Mouse (Mus musculus) liver, embryonic 12.5 days (tissue): ENCODE data around the gene Cbarp. TPM values are rescaled to one million over a fixed set of nuclear protein-coding genes. Genes with fewer than 3 reads are reported as not detected.
A peak's percentile ranks its signal among the peaks of the same experiment; 100 is the strongest.

Source experiments
- ATAC-seq: fragments of 200-750 bp; cut with Nextera tagmentation; 2 replicates; pipeline ENCODE4 v1.8.0; 2017; ENCODE audit warnings: moderate number of reproducible peaks, mild to moderate bottlenecking, moderate library complexity
- H3K27ac ChIP-seq: fragments of 300-500 bp; sonication (generic); 2 replicates; pipeline ENCODE4 v1.5.1; 2016; ENCODE audit warnings: mild to moderate bottlenecking
- H3K27me3 ChIP-seq: fragments of 300-500 bp; sonication (generic); replicated peaks from 2 replicates; pipeline ENCODE4 v1.6.1; 2016; ENCODE audit warnings: mild to moderate bottlenecking, moderate library complexity
- H3K36me3 ChIP-seq: fragments of 300-500 bp; sonication (generic); 2 replicates; pipeline ENCODE4 v1.6.1; 2016; ENCODE audit warnings: mild to moderate bottlenecking, moderate library complexity
- H3K4me1 ChIP-seq: fragments of 300-500 bp; sonication (generic); 2 replicates; pipeline ENCODE4 v1.6.1; 2016
- H3K4me2 ChIP-seq: fragments of 300-500 bp; sonication (generic); 2 replicates; pipeline ENCODE4 v1.6.1; 2016; ENCODE audit warnings: mild to moderate bottlenecking, moderate library complexity
- H3K4me3 ChIP-seq: fragments of 300-500 bp; sonication (generic); 2 replicates; pipeline ENCODE4 v1.5.1; 2016; ENCODE audit warnings: mild to moderate bottlenecking, moderate library complexity
- H3K9ac ChIP-seq: fragments of 300-500 bp; sonication (generic); 2 replicates; pipeline ENCODE4 v1.6.1; 2016; ENCODE audit warnings: mild to moderate bottlenecking, moderate library complexity
- H3K9me3 ChIP-seq: fragments of 300-500 bp; sonication (generic); replicated peaks from 2 replicates; pipeline ENCODE4 v1.6.1; 2016; ENCODE audit warnings: mild to moderate bottlenecking, moderate library complexity
- WGBS: fragments of 180-500 bp; shearing (Covaris S2); methylation state at CpG from one replicate; pipeline ENCODE4 v1.1.7; 2016; ENCODE audit not compliant: insufficient replicate concordance; 5-methylcytosine and 5-hydroxymethylcytosine counted together
- polyA plus RNA-seq: library from polyadenylated mRNA; unstranded; fragments of >200 nt; fragmentation: Nextera tagmentation; extraction: Ambion mirVana; gene quantifications from 2 replicates; pipeline ENCODE4 v1.2.1, GENCODE M21; 2016

The Cbarp gene
- polyA plus RNA-seq, 1 experiment from 2014 or later = 0.94 TPM

- ATAC-seq = no peak
- no peaks in the 10 kb centered on the region for H3K27me3 ChIP-seq
- H3K9ac ChIP-seq = no peak overlapping the region
- H3K4me3 ChIP-seq = no peak overlapping the region
- 0 out of 2 replicates have a peak overlapping the region, but pooled peaks have one; percentile 0 for H3K27ac ChIP-seq
- H3K4me2 ChIP-seq = no peak overlapping the region
- peaks cover 92% of the 10 kb centered on the region for H3K4me1 ChIP-seq
- H3K36me3 ChIP-seq = peaks cover 37% of the 10 kb centered on the region
- 73% methylated on average over 3 of the region's 3 CpGs for WGBS
- no peaks in the 10 kb centered on the region for H3K9me3 ChIP-seq
Observed at GRCm38 (mm10) chr10:80094684-80095083, 46.0 kb downstream of the Cbarp start.

DNA sequence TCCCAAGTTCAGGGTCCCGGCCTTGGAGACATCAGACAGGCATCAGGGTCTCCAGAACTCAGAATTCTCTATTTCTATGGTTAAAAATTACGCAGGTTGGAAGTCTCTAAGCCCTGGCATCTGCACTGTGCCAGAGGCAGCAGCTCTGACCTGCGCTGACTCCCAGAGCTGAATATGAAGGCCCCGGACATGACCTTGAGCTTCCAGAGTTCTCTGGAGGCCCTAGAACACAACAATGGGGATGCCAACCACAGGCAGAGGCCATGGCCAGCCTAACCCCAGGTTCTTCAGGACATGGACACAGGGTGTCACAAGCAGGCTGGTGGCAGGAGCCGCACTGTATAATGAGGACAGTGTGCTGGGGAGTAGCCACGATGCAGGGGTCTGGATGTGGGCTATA, 46.5 kb downstream of the Cbarp start:
- Histone ChIP-seq H3K4me2 (no peak overlapping the region), H3K36me3 (peaks cover 35% of the 10 kb centered on the region), H3K4me1 (peaks cover 91% of the 10 kb centered on the region), H3K9me3 (no peaks in the 10 kb centered on the region), H3K4me3 (no peak overlapping the region), H3K27me3 (no peaks in the 10 kb centered on the region), H3K27ac (no peak overlapping the region), H3K9ac (no peak overlapping the region)
- no peak for ATAC-seq
- WGBS = 84% methylated on average over 6 of the region's 6 CpGs

GRCm38 (mm10) chr10:80092690-80093089, 47.9 kb downstream of the Cbarp start:
- Histone ChIP-seq H3K36me3 (peaks cover 35% of the 10 kb centered on the region), H3K27me3 (no peaks in the 10 kb centered on the region), H3K9me3 (no peaks in the 10 kb centered on the region), H3K4me2 (no peak overlapping the region), H3K27ac (no peak overlapping the region), H3K9ac (no peak overlapping the region), H3K4me3 (no peak overlapping the region), H3K4me1 (peaks cover 91% of the 10 kb centered on the region)
- no peak for ATAC-seq
- 86% methylated on average over 5 of the region's 5 CpGs for WGBS

- Histone ChIP-seq H3K9ac (no peak overlapping the region), H3K4me1 (peaks cover 91% of the 10 kb centered on the region), H3K27me3 (no peaks in the 10 kb centered on the region), H3K4me3 (no peak overlapping the region), H3K36me3 (peaks cover 32% of the 10 kb centered on the region), H3K4me2 (no peak overlapping the region), H3K27ac (no peak overlapping the region; the same call in 1 of the 2 replicates), H3K9me3 (no peaks in the 10 kb centered on the region)
- ATAC-seq = no peak
- 90% methylated on average over 6 of the region's 6 CpGs for WGBS
Observed at GRCm38 (mm10) chr10:80091527-80091926, 49.1 kb downstream of the Cbarp start.

- Histone ChIP-seq H3K9ac (no peak overlapping the region), H3K4me3 (no peak overlapping the region), H3K4me2 (no peak overlapping the region), H3K9me3 (no peaks in the 10 kb centered on the region), H3K27ac (peak overlapping the region; percentile 18; the same call in 1 of the 2 replicates), H3K27me3 (no peaks in the 10 kb centered on the region), H3K36me3 (peaks cover 46% of the 10 kb centered on the region), H3K4me1 (peaks cover 81% of the 10 kb centered on the region)
- WGBS = 58% methylated on average over 4 of the region's 4 CpGs
- peak; percentile 34 for ATAC-seq
Observed at GRCm38 (mm10) chr10:80089146-80089545, 51.5 kb downstream of the Cbarp start.

GRCm38 (mm10) chr10:80087483-80087882, 53.2 kb downstream of the Cbarp start:
- Histone ChIP-seq H3K4me2 (no peak overlapping the region), H3K4me1 (peaks cover 79% of the 10 kb centered on the region), H3K27ac (peak overlapping the region; percentile 70), H3K36me3 (peaks cover 57% of the 10 kb centered on the region), H3K4me3 (no peak overlapping the region), H3K9ac (no peak overlapping the region), H3K9me3 (no peaks in the 10 kb centered on the region), H3K27me3 (no peaks in the 10 kb centered on the region)
- ATAC-seq = no peak
- 58% methylated on average over 8 of the region's 8 CpGs for WGBS

DNA sequence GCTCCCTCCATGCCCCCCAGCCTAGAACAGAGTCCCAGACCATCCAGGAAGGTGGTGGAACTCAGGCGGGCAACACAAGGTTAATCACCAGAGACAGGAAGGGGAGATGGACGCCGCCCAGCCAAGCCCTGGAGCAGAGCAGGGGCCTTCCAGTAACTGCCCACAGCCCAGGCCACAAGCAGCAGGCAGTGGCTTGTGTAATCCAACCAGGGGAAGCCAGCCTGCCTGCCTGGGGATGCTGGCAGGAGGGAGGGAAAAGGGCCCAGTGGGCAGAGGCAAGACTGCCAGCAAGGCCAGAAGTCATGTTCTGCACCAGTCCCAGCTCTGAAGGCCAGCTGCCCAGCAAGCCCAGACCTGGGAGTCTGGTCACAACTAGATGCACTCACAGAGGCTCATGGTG, 53.8 kb downstream of the Cbarp start:
- H3K9ac ChIP-seq = peak overlapping the region; percentile 24; the same call in 1 of the 2 replicates
- peak overlapping the region; percentile 70 for H3K27ac ChIP-seq
- no peak overlapping the region for H3K4me3 ChIP-seq
- peak overlapping the region; percentile 10; the same call in 1 of the 2 replicates for H3K4me2 ChIP-seq
- no peak for ATAC-seq
- peaks cover 62% of the 10 kb centered on the region for H3K36me3 ChIP-seq
- WGBS = 31% methylated on average over 3 of the region's 3 CpGs
- no peaks in the 10 kb centered on the region for H3K9me3 ChIP-seq
- peaks cover 79% of the 10 kb centered on the region for H3K4me1 ChIP-seq
- H3K27me3 ChIP-seq = no peaks in the 10 kb centered on the region

- no peaks in the 10 kb centered on the region for H3K27me3 ChIP-seq
- no peaks in the 10 kb centered on the region for H3K9me3 ChIP-seq
- peaks cover 86% of the 10 kb centered on the region for H3K4me1 ChIP-seq
- H3K4me2 ChIP-seq = no peak overlapping the region
- no peak overlapping the region for H3K27ac ChIP-seq
- H3K4me3 ChIP-seq = no peak overlapping the region
- peaks cover 66% of the 10 kb centered on the region for H3K36me3 ChIP-seq
- ATAC-seq = no peak
- WGBS = 82% methylated on average over 9 of the region's 9 CpGs
- no peak overlapping the region for H3K9ac ChIP-seq
Observed at GRCm38 (mm10) chr10:80084817-80085487, 55.7 kb downstream of the Cbarp start.

DNA sequence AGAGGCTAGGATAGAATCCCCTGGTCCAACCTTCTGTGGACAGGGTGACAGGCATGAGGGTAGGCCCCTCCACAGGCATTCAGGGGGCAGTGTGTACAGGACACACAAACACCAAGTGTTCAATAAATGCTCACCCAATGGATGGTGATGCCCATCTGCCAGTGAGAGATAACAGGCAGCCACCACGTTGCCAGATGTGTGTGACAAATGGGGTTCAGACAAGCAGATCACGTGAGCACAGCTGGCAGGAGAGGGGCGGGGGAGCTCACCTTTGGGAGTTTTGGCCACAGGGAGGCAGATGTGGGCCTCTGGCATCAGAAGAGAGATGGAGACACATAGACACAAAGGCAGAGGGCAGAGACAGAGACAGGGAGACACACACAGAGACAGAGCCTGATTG, 59.6 kb downstream of the Cbarp start:
- no peaks in the 10 kb centered on the region for H3K27me3 ChIP-seq
- peak overlapping the region; percentile 76 for H3K4me2 ChIP-seq
- 17% methylated on average over 3 of the region's 3 CpGs for WGBS
- no peaks in the 10 kb centered on the region for H3K9me3 ChIP-seq
- peaks cover 68% of the 10 kb centered on the region for H3K4me1 ChIP-seq
- H3K4me3 ChIP-seq = peak overlapping the region; percentile 32
- peak; percentile 93 for ATAC-seq
- peaks cover 90% of the 10 kb centered on the region for H3K36me3 ChIP-seq
- peak overlapping the region; percentile 73 for H3K9ac ChIP-seq
- peak overlapping the region; percentile 96 for H3K27ac ChIP-seq

Other genes starting within 250 kb of the Cbarp start
- not detected in 2 replicates for gene Cfd, start 250.0 kb downstream of the Cbarp start, polyA plus RNA-seq
- gene Med16, start 231.9 kb downstream of the Cbarp start, polyA plus RNA-seq = 26.6 and 27.4 TPM in 2 replicates
- gene Gm26602, start 230.0 kb downstream of the Cbarp start, polyA plus RNA-seq = 0.98 and 11.0 TPM in 2 replicates
- gene Kiss1r, start 223.9 kb downstream of the Cbarp start, polyA plus RNA-seq = 0.35 and 0.43 TPM in 2 replicates
- 67.5 and 74.1 TPM in 2 replicates for gene R3hdm4, start 219.6 kb downstream of the Cbarp start, polyA plus RNA-seq
- 5.6 and 6.4 TPM in 2 replicates for gene Arid3a, start 213.8 kb downstream of the Cbarp start, polyA plus RNA-seq
- gene Wdr18, start 180.7 kb downstream of the Cbarp start, polyA plus RNA-seq = 99.9 and 114 TPM in 2 replicates
- 0.14 TPM in 2 replicates for gene Grin3b, start 170.1 kb downstream of the Cbarp start, polyA plus RNA-seq
- gene Tmem259, start 156.5 kb downstream of the Cbarp start, polyA plus RNA-seq = 17.2 and 17.5 TPM in 2 replicates
- gene Cnn2, start 152.3 kb downstream of the Cbarp start, polyA plus RNA-seq = 68.2 and 75.4 TPM in 2 replicates
- 10.5 and 12.1 TPM in 2 replicates for gene Abca7, start 144.3 kb downstream of the Cbarp start, polyA plus RNA-seq
- 22.3 and 22.8 TPM in 2 replicates for gene Arhgap45, start 124.2 kb downstream of the Cbarp start, polyA plus RNA-seq
- 142 and 147 TPM in 2 replicates for gene Polr2e, start 101.0 kb downstream of the Cbarp start, polyA plus RNA-seq
- gene Gpx4, start 93.7 kb downstream of the Cbarp start, polyA plus RNA-seq = 682 and 685 TPM in 2 replicates
- 15.0 and 15.4 TPM in 2 replicates for gene Sbno2, start 35.3 kb downstream of the Cbarp start, polyA plus RNA-seq
- gene Stk11, start 25.0 kb downstream of the Cbarp start, polyA plus RNA-seq = 18.6 and 19.8 TPM in 2 replicates
- 393 and 419 TPM in 2 replicates for gene Atp5d, start 2.2 kb downstream of the Cbarp start, polyA plus RNA-seq
- gene Midn, start 7.4 kb upstream of the Cbarp start, polyA plus RNA-seq = 5.7 and 6.3 TPM in 2 replicates
- gene Cirbp, start 25.1 kb upstream of the Cbarp start, polyA plus RNA-seq = 22.1 and 27.3 TPM in 2 replicates
- gene 1600002K03Rik, start 32.1 kb upstream of the Cbarp start, polyA plus RNA-seq = 14.0 and 16.4 TPM in 2 replicates
- gene Efna2, start 38.6 kb upstream of the Cbarp start, polyA plus RNA-seq = 3.1 and 3.4 TPM in 2 replicates
- gene Mum1, start 85.6 kb upstream of the Cbarp start, polyA plus RNA-seq = 33.5 and 35.1 TPM in 2 replicates
- 296 and 312 TPM in 2 replicates for gene Ndufs7, start 108.3 kb upstream of the Cbarp start, polyA plus RNA-seq
- gene Gamt, start 120.2 kb upstream of the Cbarp start, polyA plus RNA-seq = 43.0 and 50.0 TPM in 2 replicates
- 44.3 and 45.9 TPM in 2 replicates for gene Dazap1, start 120.7 kb upstream of the Cbarp start, polyA plus RNA-seq
- gene Rps15, start 151.6 kb upstream of the Cbarp start, polyA plus RNA-seq = 872 and 920 TPM in 2 replicates
- 0.17 and 0.22 TPM in 2 replicates for gene Apc2, start 155.1 kb upstream of the Cbarp start, polyA plus RNA-seq
- gene 2310011J03Rik, start 179.7 kb upstream of the Cbarp start, polyA plus RNA-seq = 46.0 and 46.7 TPM in 2 replicates
- 6.9 and 7.2 TPM in 2 replicates for gene Pcsk4, start 188.7 kb upstream of the Cbarp start, polyA plus RNA-seq
- gene Reep6, start 189.1 kb upstream of the Cbarp start, polyA plus RNA-seq = 61.4 and 61.6 TPM in 2 replicates
- 2.4 and 2.9 TPM in 2 replicates for gene Adamtsl5, start 207.6 kb upstream of the Cbarp start, polyA plus RNA-seq
- 0.06 and 0.10 TPM in 2 replicates for gene Plk5, start 215.6 kb upstream of the Cbarp start, polyA plus RNA-seq
- gene Mex3d, start 246.8 kb upstream of the Cbarp start, polyA plus RNA-seq = 2.1 TPM in 2 replicates